Mouse (Mus musculus): ENCODE data around the gene Prr3. TPM values are rescaled to one million over a fixed set of nuclear protein-coding genes. Genes with fewer than 3 reads are reported as not detected.
"Not testable (repeated sequence)": the region's sequence is repeated elsewhere in the genome, so short reads cannot be mapped to it uniquely, and the experiment has no call there.

The Prr3 gene
- polyA plus RNA-seq, 1 experiment from 2014 or later, result 46.6 TPM

DNA sequence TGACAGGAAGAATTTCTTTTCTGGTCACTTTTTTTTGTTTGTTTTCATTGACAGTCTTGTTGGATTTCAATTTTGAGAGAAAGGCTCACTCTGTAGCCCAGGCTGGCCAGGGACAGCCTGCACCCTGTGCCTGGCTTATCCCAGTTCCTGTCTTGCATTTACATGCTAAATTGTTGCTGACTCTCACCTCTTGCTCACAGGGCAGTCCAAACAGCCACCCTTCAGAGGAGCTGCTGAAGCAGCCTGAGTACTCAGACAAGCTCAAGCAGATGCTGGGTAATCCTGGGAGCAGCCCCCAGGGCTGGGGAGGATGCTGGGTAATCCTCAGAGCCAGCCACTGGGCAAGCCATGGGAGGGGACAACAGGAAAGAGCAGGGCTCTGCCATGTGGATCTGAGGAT, 29.1 kb downstream of the Prr3 start:
- H3K36me3 ChIP-seq (ENCODE audit: insufficient read depth, low read length); H3K4me3 ChIP-seq (ENCODE audit: low read length); H3K27me3 ChIP-seq (ENCODE audit: insufficient read depth, low read length); H3K4me1 ChIP-seq (ENCODE audit: insufficient read depth, low read length); H3K27ac ChIP-seq (ENCODE audit: low read length); ATAC-seq (ENCODE audit: low FRiP score, low TSS enrichment); H3K9me3 ChIP-seq (ENCODE audit: low read length); H3K4me2 ChIP-seq (replicated peaks; ENCODE audit: low read depth, low read length); H3K9ac ChIP-seq (replicated peaks; ENCODE audit: low read length): not testable (repeated sequence)

DNA sequence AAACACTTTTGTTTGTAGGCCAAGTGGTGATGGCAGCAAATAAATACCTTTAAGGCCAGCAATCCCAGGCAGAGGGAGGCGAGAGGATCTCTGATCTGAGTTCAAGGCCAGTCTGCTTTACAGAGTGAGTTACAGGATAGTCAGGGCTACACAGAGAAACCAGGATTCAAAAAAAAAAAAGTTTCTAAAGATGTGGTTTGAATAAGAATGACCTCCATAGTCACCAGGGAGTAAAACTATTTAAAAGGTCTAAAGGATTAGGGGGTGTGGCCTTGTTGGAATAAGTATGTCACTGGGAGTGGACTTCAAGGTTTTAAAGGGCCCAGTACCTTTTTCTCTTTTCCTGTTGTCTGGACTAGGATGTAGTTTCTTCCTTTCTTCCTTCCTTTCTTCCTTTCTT, 40.1 kb downstream of the Prr3 start:
- WGBS, result 67% methylated on average over 1 of the region's 1 CpGs

DNA sequence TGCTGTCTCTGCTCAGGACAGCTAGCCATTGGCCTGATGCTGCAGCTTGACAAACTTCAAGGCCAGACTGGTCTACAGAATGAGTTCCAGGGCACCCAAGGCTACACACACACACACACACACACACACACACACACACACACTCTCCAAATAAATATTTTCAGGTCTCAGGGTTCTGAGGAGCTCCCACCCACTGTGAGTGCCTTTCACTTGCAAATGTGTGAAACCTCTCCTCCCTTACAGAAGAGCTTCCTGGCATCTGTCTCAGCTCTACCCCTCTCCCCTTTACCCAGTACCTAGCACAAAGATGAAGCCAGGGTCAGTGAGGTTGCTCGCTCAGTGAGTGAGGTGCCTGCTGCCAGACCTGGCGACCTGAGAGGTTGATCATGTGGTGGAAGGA, 40.9 kb downstream of the Prr3 start:
- no peak for ATAC-seq (ENCODE audit: low FRiP score, low TSS enrichment)
- no peaks in the 10 kb centered on the region for H3K36me3 ChIP-seq (ENCODE audit: insufficient read depth, low read length)
- H3K9me3 ChIP-seq (ENCODE audit: low read length), result no peaks in the 10 kb centered on the region
- H3K4me3 ChIP-seq (ENCODE audit: low read length), result no peak overlapping the region
- 53% methylated on average over 2 of the region's 2 CpGs for WGBS
- no peak overlapping the region for H3K27ac ChIP-seq (ENCODE audit: low read length)
- no peak overlapping the region for H3K4me2 ChIP-seq (replicated peaks; ENCODE audit: low read depth, low read length)
- H3K27me3 ChIP-seq (ENCODE audit: insufficient read depth, low read length), result no peaks in the 10 kb centered on the region
- H3K9ac ChIP-seq (replicated peaks; ENCODE audit: low read length), result no peak overlapping the region
- H3K4me1 ChIP-seq (ENCODE audit: insufficient read depth, low read length), result no peaks in the 10 kb centered on the region

More for the DNA sequence above, 40.1 kb downstream of the Prr3 start:
- ATAC-seq (ENCODE audit: low FRiP score, low TSS enrichment), result no peak
- Histone ChIP-seq H3K9ac (replicated peaks; ENCODE audit: low read length) (no peak overlapping the region), H3K36me3 (ENCODE audit: insufficient read depth, low read length) (no peaks in the 10 kb centered on the region), H3K9me3 (ENCODE audit: low read length) (no peaks in the 10 kb centered on the region), H3K27ac (ENCODE audit: low read length) (no peak overlapping the region), H3K27me3 (ENCODE audit: insufficient read depth, low read length) (no peaks in the 10 kb centered on the region), H3K4me3 (ENCODE audit: low read length) (no peak overlapping the region), H3K4me1 (ENCODE audit: insufficient read depth, low read length) (no peaks in the 10 kb centered on the region), H3K4me2 (replicated peaks; ENCODE audit: low read depth, low read length) (no peak overlapping the region)

- H3K9ac ChIP-seq (replicated peaks; ENCODE audit: low read length), result no peak overlapping the region
- no peak overlapping the region for H3K27ac ChIP-seq (ENCODE audit: low read length)
- no peaks in the 10 kb centered on the region for H3K9me3 ChIP-seq (ENCODE audit: low read length)
- H3K4me1 ChIP-seq (ENCODE audit: insufficient read depth, low read length), result no peaks in the 10 kb centered on the region
- no peaks in the 10 kb centered on the region for H3K36me3 ChIP-seq (ENCODE audit: insufficient read depth, low read length)
- no peaks in the 10 kb centered on the region for H3K27me3 ChIP-seq (ENCODE audit: insufficient read depth, low read length)
- no peak overlapping the region for H3K4me2 ChIP-seq (replicated peaks; ENCODE audit: low read depth, low read length)
- no peak overlapping the region for H3K4me3 ChIP-seq (ENCODE audit: low read length)
- 52% methylated on average over 2 of the region's 2 CpGs for WGBS
- ATAC-seq (ENCODE audit: low FRiP score, low TSS enrichment), result peak; percentile 71; the same call in 1 of the 2 replicates
Measured at GRCm38 (mm10) chr17:35937700-35938348, 42.2 kb downstream of the Prr3 start.

DNA sequence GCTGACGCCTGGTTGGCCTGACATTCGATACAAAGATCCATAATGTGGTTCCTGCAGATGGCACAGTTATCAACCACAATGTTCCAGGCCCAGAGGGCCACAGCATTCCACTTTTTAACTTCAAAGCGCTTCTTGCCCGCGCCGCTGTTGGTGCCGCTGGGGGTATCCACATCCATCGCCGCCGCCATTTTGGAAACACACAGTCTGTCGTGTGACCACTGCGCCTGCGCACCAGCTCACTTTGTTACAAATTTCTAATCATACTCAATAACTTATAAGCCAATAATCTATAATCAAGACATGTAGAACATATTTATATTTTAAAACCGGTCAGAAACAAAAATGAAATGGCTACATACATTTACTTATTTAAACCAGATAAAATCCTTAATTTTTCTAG, 44.3 kb downstream of the Prr3 start:
- not testable (repeated sequence) for H3K4me1 ChIP-seq (ENCODE audit: insufficient read depth, low read length); H3K36me3 ChIP-seq (ENCODE audit: insufficient read depth, low read length); H3K9ac ChIP-seq (replicated peaks; ENCODE audit: low read length); ATAC-seq (ENCODE audit: low FRiP score, low TSS enrichment); H3K9me3 ChIP-seq (ENCODE audit: low read length); H3K27ac ChIP-seq (ENCODE audit: low read length); H3K4me3 ChIP-seq (ENCODE audit: low read length); H3K4me2 ChIP-seq (replicated peaks; ENCODE audit: low read depth, low read length); H3K27me3 ChIP-seq (ENCODE audit: insufficient read depth, low read length)
- 82% methylated on average over 14 of the region's 14 CpGs for WGBS

DNA sequence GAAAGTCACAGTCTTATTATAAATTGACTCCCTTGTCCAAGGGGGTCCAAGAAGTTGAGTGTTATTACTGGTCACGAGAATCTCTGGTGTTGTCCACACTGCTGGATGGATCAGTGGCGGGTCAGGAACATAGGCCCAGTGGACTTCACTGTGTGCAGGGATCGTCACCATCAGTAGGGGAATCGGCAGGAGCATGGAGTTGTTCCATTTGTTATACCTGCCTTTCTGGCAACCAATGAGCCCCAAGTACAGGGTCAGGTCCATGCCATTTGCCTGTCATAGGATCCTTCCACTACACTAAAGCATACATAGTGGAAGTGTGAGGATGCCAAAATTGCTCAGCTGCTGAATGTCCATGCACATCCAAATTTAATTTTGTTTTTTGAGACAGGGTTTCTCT, 47.4 kb downstream of the Prr3 start:
- no peak overlapping the region for H3K27ac ChIP-seq (ENCODE audit: low read length)
- no peaks in the 10 kb centered on the region for H3K4me1 ChIP-seq (ENCODE audit: insufficient read depth, low read length)
- H3K9me3 ChIP-seq (ENCODE audit: low read length), result no peaks in the 10 kb centered on the region
- no peak for ATAC-seq (ENCODE audit: low FRiP score, low TSS enrichment)
- H3K4me3 ChIP-seq (ENCODE audit: low read length), result no peak overlapping the region
- no peak overlapping the region for H3K9ac ChIP-seq (replicated peaks; ENCODE audit: low read length)
- peaks cover 38% of the 10 kb centered on the region for H3K36me3 ChIP-seq (ENCODE audit: insufficient read depth, low read length)
- no peaks in the 10 kb centered on the region for H3K27me3 ChIP-seq (ENCODE audit: insufficient read depth, low read length)
- no peak overlapping the region for H3K4me2 ChIP-seq (replicated peaks; ENCODE audit: low read depth, low read length)
- WGBS, result 83% methylated on average over 4 of the region's 4 CpGs

- Histone ChIP-seq H3K27ac (ENCODE audit: low read length) (no peak overlapping the region), H3K4me2 (replicated peaks; ENCODE audit: low read depth, low read length) (no peak overlapping the region), H3K36me3 (ENCODE audit: insufficient read depth, low read length) (peaks cover 54% of the 10 kb centered on the region), H3K27me3 (ENCODE audit: insufficient read depth, low read length) (no peaks in the 10 kb centered on the region), H3K4me1 (ENCODE audit: insufficient read depth, low read length) (no peaks in the 10 kb centered on the region), H3K9ac (replicated peaks; ENCODE audit: low read length) (no peak overlapping the region), H3K9me3 (ENCODE audit: low read length) (no peaks in the 10 kb centered on the region), H3K4me3 (ENCODE audit: low read length) (no peak overlapping the region)
- 93% methylated on average over 12 of the region's 12 CpGs for WGBS
- no peak for ATAC-seq (ENCODE audit: low FRiP score, low TSS enrichment)
Measured at GRCm38 (mm10) chr17:35930627-35931026, 49.4 kb downstream of the Prr3 start.

DNA sequence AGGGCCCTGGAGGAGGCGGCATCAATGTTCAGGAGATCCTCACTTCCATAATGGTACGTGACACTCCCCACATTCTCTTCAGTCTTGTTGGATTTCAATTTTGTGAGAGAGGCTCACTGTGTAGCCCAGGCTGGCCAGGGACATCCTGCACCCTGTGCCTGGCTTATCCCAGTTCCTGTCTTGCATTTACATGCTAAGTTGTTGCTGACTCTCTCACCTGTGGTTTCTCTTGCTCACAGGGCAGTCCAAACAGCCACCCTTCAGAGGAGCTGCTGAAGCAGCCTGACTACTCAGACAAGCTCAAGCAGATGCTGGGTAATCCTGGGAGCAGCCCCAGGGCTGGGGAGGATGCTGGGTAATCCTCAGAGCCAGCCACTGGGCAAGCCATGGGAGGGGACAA, 50.5 kb downstream of the Prr3 start:
- no peak for ATAC-seq (ENCODE audit: low FRiP score, low TSS enrichment)
- Histone ChIP-seq H3K4me3 (ENCODE audit: low read length) (no peak overlapping the region), H3K9me3 (ENCODE audit: low read length) (no peaks in the 10 kb centered on the region), H3K9ac (replicated peaks; ENCODE audit: low read length) (no peak overlapping the region), H3K36me3 (ENCODE audit: insufficient read depth, low read length) (peaks cover 61% of the 10 kb centered on the region), H3K4me2 (replicated peaks; ENCODE audit: low read depth, low read length) (no peak overlapping the region), H3K4me1 (ENCODE audit: insufficient read depth, low read length) (no peaks in the 10 kb centered on the region), H3K27me3 (ENCODE audit: insufficient read depth, low read length) (no peaks in the 10 kb centered on the region), H3K27ac (ENCODE audit: low read length) (no peak overlapping the region)
- WGBS, result 94% methylated on average over 2 of the region's 2 CpGs

GRCm38 (mm10) chr17:35927471-35927870, 52.6 kb downstream of the Prr3 start:
- no peak overlapping the region for H3K4me2 ChIP-seq (replicated peaks; ENCODE audit: low read depth, low read length)
- H3K27me3 ChIP-seq (ENCODE audit: insufficient read depth, low read length), result no peaks in the 10 kb centered on the region
- H3K4me3 ChIP-seq (ENCODE audit: low read length), result no peak overlapping the region
- H3K36me3 ChIP-seq (ENCODE audit: insufficient read depth, low read length), result peaks cover 75% of the 10 kb centered on the region
- no peaks in the 10 kb centered on the region for H3K4me1 ChIP-seq (ENCODE audit: insufficient read depth, low read length)
- no peak overlapping the region for H3K9ac ChIP-seq (replicated peaks; ENCODE audit: low read length)
- WGBS, result 70% methylated on average over 1 of the region's 1 CpGs
- no peak for ATAC-seq (ENCODE audit: low FRiP score, low TSS enrichment)
- H3K27ac ChIP-seq (ENCODE audit: low read length), result no peak overlapping the region
- H3K9me3 ChIP-seq (ENCODE audit: low read length), result no peaks in the 10 kb centered on the region

- peaks cover 44% of the 10 kb centered on the region for H3K36me3 ChIP-seq (ENCODE audit: insufficient read depth, low read length)
- peaks cover 21% of the 10 kb centered on the region for H3K4me1 ChIP-seq (ENCODE audit: insufficient read depth, low read length)
- no peak overlapping the region for H3K27ac ChIP-seq (ENCODE audit: low read length)
- no peaks in the 10 kb centered on the region for H3K9me3 ChIP-seq (ENCODE audit: low read length)
- WGBS, result 95% methylated on average over 4 of the region's 4 CpGs
- no peak overlapping the region for H3K4me3 ChIP-seq (ENCODE audit: low read length)
- H3K27me3 ChIP-seq (ENCODE audit: insufficient read depth, low read length), result no peaks in the 10 kb centered on the region
- no peak overlapping the region for H3K9ac ChIP-seq (replicated peaks; ENCODE audit: low read length)
- H3K4me2 ChIP-seq (replicated peaks; ENCODE audit: low read depth, low read length), result no peak overlapping the region
- no peak for ATAC-seq (ENCODE audit: low FRiP score, low TSS enrichment)
Measured at GRCm38 (mm10) chr17:35923281-35923680, 56.8 kb downstream of the Prr3 start.

All from kidney, embryonic 16.5 days (tissue).